Mouse (Mus musculus) left cerebral cortex, adult 6 months (tissue): ENCODE measurements around the gene Olfr364-ps1. TPM values are rescaled to one million over a fixed set of nuclear protein-coding genes. Genes with fewer than 3 reads are reported as not detected.

Experiments used
- long read RNA-seq, 2 experiments: library from polyadenylated mRNA; unstranded; transcript quantifications; one replicate each; pipeline ENCODE4 v2.0.0; 2019 to 2020
- polyA plus RNA-seq: library from polyadenylated mRNA; unstranded; fragments of <200 nt; fragmentation: Nextera tagmentation; gene quantifications from 2 replicates; pipeline ENCODE4 v1.2.3, GENCODE M21; 2021

Olfr364-ps1 gene
- not detected in 2 replicates for polyA plus RNA-seq
- long read RNA-seq, experiment 1 = 0 reads
- long read RNA-seq, experiment 2 = 0 reads

GRCm38 (mm10) chr2:37139022-37139421 is at the start of gene Olfr364-ps1:
Gene Olfr364-ps1, plus strand, starts transcription at chr2:37139322.

GRCm38 (mm10) chr2:37117810-37118209 is 21.3 kb upstream of the Olfr364-ps1 start, which contains the start of gene Olfr362:
Gene Olfr362, minus strand, starts transcription at chr2:37117910.

GRCm38 (mm10) chr2:37187898-37188297 is 48.8 kb downstream of the Olfr364-ps1 start, which contains the start of gene Olfr365:
Gene Olfr365, plus strand, starts transcription at chr2:37188198.

Other genes with a start within 250 kb of the Olfr364-ps1 start
- not detected in 2 replicates for gene Olfr353, start 246.4 kb upstream of the Olfr364-ps1 start, polyA plus RNA-seq
- gene Olfr354, start 233.6 kb upstream of the Olfr364-ps1 start, polyA plus RNA-seq = not detected in 2 replicates
- gene Olfr355, start 210.4 kb upstream of the Olfr364-ps1 start, polyA plus RNA-seq = not detected in 2 replicates
- gene Olfr356, start 202.2 kb upstream of the Olfr364-ps1 start, polyA plus RNA-seq = not detected in 2 replicates
- gene Olfr357, start 145.5 kb upstream of the Olfr364-ps1 start, polyA plus RNA-seq = not detected in 2 replicates
- not detected in 2 replicates for gene Olfr358, start 130.0 kb upstream of the Olfr364-ps1 start, polyA plus RNA-seq
- gene Olfr360, start 73.6 kb upstream of the Olfr364-ps1 start, polyA plus RNA-seq = not detected in 2 replicates
- gene Olfr361, start 50.0 kb upstream of the Olfr364-ps1 start, polyA plus RNA-seq = not detected in 2 replicates
- gene Olfr362, start 21.4 kb upstream of the Olfr364-ps1 start, polyA plus RNA-seq = not detected in 2 replicates
- gene Olfr365, start 48.9 kb downstream of the Olfr364-ps1 start, polyA plus RNA-seq = not detected in 2 replicates
- gene Olfr366, start 72.3 kb downstream of the Olfr364-ps1 start, polyA plus RNA-seq = not detected in 2 replicates
- gene Olfr368, start 187.2 kb downstream of the Olfr364-ps1 start, polyA plus RNA-seq = not detected in 2 replicates
- 14.2 and 17.3 TPM in 2 replicates for gene Pdcl, start 220.0 kb downstream of the Olfr364-ps1 start, polyA plus RNA-seq